Mouse (Mus musculus) erythroblast, embryonic 14.5 days (primary cell): ENCODE data around the gene Harbi1.

Experiments
- GATA1 ChIP-seq: IDR thresholded peaks from 2 replicates; pipeline ENCODE4 v1.6.1; 2012; ENCODE audit warnings: low read length, inconsistent platforms, mixed read lengths
- TAL1 ChIP-seq: IDR thresholded peaks from 3 replicates; pipeline ENCODE4 v1.6.1; 2012; ENCODE audit warnings: low read length, inconsistent platforms, mixed read lengths

GRCm38 (mm10) chr2:91749811-91750261, 39.2 kb downstream of the Harbi1 start:
- no peak for TF ChIP-seq TAL1
- no peak for TF ChIP-seq GATA1
